Mouse (Mus musculus) megakaryocyte progenitor cell, adult 5-6 weeks (primary cell): ENCODE data around the gene Asic3. TPM values are rescaled to one million over a fixed set of nuclear protein-coding genes. Genes with fewer than 3 reads are reported as not detected.
"Not testable (repeated sequence)": the region's sequence is repeated elsewhere in the genome, so short reads cannot be mapped to it uniquely, and the experiment has no call there.

Experiments
- ATAC-seq: replicated peaks from 2 replicates; pipeline ENCODE4 v1.8.0; 2016; ENCODE audit warnings: mild to moderate bottlenecking, moderate TSS enrichment, inconsistent platforms; ENCODE audit not compliant: poor library complexity
- total RNA-seq, 2 experiments: library from RNA; stranded (forward) in 1 of 2; stranded (reverse) in 1 of 2; fragments of 157-497, 149-512 nt in 1 of 2; fragments of 200-1000 nt in 1 of 2; gene quantifications; 2 replicates each; pipeline versions ENCODE4 v1.2.3 to v1.2.4; 2015 to 2017

The Asic3 gene
- total RNA-seq, 2 experiments from 2014 or later, result 0.15 TPM; not detected in 1

DNA sequence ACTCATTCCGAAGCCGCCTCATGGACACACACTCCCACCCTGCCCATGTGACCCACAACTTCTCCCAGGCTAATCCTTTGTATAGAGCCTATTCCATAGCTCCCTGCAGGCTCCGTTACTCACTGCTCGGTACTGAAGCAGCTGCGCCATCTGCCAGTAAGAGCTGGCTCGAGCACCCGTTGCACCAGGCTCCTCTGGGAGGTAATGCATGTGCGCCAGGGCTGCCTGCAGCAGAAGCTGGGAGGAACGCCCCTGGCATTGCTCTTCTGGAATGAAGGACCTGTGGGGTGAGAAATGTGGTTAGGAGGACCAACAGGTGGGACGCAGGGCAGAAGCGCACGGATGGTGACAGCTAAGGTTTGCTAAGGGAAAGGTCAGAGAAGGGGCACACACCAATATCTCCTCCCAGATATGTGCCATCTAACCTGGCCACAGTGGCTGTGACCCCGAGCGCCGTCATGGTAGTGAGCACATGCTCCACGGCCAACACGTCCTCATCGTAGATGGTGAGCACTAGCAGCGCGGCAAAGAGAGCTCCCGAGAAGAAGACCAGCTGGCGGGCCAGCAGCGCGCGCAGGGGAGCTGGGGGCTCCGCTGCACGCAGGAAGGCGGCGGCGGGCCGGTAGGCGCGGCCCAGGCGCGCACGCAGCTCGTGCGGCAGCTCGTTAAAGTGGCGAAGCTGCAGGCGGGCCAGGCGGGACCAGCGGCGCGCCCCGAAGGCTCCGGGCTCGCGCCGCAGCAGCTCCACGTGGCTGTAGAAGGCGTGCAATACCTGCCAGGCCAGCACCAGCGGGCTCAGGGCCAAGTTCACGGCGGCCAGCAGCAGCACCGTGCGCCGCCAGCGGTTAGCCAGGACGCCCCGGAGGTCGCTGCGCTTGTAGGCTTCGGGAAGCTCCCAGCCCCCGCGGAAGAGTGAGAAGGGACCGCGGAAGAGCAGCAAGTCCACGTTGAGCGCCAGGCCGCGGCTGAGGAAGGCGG, 25.6 kb upstream of the Asic3 start:
- peak; percentile 12 for ATAC-seq

DNA sequence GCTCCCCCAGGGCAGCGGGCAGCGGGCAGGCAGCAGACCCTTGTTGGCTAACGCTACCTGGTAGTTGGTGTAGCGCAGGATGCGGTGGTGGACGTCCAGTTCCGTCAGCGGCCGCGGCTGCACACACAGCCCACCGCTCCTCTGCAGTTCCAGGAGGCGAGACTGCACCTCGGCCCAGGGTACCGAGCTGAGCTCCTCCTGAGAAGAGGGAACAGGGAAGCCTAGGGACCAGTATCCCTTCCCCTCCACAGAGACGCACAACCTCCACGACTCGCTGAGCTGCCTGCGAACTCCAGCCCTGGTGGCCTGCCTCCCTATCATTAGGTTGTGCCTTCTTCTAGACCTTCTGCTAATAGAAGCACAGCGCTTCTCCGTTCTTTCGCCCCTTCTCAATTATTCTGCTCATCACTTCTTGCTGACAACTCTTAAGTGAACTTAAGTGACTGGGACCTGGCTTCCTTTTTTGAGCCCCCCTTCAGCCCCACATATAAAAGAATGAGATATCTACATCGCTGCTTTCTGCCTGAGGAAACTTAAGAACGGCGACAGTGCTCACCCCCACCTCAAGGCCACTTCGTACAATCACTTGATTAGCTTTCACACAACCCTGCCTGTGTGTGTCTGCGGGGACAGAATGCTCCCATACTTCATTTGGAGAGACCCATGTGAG, 24.8 kb upstream of the Asic3 start:
- no peak for ATAC-seq

DNA sequence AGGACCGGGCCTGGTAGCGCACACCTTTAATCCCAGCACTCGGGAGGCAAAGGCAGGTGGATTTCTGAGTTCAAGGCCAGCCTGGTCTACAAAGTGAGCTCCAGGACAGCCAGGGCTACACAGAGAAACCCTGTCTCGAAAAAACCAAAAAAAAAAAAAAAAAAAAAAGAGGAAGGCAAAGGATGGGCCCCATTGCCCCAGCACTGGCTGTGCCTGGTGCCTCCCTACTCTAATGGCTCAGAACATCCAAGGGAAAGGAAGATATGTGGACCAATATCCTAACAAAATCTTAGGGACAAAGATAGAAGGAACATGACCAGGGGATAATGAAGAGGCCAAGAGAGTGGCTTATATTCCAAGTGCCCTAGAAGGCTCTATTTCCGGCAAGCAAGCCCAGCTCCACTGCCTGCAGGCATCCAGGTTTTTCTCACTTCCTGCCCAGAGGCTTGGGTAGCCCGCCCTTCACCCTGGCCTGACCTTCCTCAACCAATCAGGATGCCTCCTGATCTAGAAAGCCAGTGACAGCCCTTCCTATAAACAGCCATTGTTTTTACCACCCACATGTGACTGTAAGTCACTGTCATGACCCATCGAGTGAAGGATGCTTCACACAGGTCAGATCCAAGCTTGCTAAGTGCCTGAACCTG, 24.1 kb upstream of the Asic3 start:
- ATAC-seq, result peak; percentile 46

DNA sequence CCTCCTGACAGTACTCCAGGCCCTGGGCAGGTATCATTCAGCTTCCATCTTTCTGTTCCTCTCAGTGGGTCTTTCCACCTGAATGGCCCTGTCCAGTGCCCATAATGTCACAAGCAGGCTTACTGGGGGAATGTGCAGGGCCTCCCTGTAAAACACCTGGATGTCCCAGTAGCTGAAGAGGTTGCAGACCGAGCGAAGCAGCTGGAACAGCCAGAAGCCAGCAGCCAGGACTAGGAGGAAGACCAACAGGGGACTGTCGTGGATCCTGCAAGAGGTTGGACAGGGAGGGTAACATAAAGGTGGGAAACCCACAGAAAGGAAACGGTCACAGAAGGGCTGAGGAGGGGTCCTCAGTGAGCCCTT, 23.6 kb upstream of the Asic3 start:
- ATAC-seq, result no peak

DNA sequence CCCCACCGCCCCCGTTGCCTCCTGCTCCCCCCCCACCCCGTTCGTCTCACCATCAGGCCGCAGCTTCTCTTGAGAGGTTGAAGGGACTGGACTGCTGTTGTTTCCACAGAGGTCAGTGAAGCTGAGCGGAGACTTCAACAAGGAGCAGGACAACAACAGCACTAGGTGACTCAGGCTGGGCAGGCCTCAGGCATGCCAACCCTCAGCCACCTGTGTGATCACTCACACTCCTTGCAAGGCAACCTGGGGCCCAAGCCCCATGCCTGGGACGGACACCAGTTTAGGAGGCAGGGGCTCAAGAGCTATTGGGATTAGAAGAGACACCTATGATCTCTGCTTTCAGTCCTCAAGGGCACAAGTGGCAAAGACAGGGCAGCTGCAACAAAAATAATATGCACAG, 21.3 kb upstream of the Asic3 start, which contains the start of gene Atg9b:
Gene Atg9b, minus strand, starts transcription at position 280 of the 400 bp plus-strand sequence.
- ATAC-seq, result no peak

DNA sequence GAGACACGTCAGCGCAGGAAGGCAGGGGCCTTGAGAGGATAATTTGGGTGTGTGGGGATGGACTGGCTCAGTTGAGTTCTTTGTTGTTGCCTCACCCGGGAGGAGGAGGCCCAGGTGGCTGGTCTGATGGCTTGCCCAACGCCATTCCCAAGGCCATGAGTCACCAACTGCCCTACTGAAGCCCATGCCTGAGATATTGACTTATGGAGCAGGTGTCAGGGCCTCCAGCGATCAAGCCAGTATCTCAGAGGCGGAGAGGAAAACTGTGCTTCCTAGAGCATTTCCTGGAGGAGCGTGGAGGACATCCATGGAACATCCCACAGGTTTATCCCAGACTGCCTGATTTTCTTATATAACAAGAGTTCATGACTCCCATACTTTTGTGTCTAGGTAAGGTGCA, 20.5 kb upstream of the Asic3 start:
- no peak for ATAC-seq

DNA sequence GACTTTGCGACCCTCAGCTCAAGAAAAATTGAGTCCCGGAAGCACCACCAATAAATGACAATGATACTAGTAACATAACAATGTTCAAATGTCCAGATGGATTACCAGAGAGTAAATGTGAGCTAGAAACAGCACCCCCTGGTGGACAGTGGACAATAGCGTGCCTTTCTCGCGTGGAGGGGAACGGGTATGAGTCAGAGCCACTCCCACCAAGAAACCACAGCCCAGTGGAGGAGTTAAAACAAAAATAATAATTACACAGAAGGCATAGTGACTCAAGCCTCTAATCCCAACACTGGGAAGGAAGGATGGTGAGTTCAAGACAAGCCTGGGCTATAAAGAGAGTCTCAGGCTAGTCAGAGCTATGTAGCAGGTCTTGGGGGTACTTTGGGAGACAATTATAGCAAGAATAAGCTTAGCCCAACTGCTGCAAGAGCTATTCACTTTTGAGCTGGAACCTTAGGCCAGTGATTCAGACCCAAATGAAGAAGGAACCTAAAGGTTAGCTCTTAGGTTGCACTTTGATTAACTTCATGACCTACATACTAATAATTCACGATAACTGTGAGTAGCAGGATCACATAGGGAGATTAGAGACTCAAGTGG, 19.7 kb upstream of the Asic3 start, which contains the start of gene Abcb8:
Gene Abcb8, plus strand, starts transcription at position 272 of the 606 bp plus-strand sequence.
- ATAC-seq, result peak; percentile 63

DNA sequence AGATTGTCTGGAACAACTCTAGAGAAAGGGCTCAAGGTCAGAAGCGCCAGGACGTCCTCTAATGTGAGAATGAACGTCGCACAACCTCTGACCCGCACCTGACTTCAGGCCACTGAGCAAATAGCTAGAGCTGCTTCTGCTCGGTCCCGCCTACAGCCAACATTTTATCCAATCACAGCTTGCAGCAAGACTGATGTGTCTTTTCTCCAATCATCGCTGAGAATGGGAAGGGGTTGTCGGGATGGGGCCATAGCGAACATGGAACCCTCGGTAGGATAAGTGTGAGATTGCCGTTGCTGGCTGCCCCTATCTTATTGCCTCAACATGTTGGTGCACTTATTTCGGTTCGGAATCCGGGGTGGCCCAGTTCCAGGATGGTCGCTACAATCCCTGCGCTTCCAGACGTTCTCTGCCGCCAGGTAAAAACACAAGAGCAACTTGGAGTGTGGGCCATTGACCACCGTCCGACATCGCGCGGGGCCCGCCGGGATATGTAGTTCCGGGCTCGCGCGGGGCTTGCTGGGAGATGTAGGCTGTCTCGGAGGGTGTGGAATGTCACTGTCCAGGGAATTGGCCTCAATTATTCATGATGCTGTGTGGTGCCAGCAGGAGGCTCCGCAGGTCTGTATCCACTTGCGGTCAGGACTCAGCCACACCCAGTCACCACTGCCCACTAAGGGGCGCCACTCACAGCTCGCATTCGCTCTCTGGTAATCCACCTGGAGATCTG, 18.9 kb upstream of the Asic3 start:
- peak; percentile 85 for ATAC-seq

DNA sequence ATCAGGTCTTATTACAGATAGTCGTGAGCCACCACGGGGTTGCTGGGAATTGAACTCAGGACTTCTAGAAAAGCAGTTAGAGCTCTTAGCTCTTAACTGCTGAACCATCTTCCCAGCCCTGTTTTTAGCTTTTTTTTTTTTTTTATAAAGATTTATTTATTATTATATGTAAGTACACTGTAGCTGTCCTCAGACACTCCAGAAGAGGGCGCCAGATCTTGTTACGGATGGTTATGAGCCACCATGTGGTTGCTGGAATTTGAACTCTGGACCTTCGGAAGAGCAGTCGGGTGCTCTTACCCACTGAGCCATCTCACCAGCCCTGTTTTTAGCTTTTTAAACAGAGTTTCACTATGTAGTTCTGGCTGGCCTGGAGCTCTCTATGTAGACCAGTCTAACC, 16.9 kb upstream of the Asic3 start:
- not testable (repeated sequence) for ATAC-seq

DNA sequence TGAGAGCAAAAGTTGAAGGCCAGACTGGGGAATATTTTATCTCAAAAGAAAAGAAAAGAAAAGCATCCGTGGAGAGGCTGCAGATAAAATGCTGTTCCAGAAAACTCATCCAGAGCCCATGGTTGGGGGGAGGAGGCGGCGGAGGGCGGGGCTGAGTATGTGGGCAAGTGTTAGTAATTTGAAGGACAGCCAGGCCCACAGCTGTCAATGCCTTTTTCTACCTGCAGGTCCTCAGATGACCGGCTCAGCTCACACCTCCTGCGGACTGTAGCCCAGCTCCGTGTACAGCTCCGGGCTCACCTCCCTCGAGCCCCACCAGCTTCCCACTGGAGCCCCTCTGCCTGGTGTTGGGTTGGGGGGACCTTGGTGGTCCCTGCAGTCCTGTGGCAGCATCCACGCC, 13.5 kb upstream of the Asic3 start:
- ATAC-seq, result no peak

DNA sequence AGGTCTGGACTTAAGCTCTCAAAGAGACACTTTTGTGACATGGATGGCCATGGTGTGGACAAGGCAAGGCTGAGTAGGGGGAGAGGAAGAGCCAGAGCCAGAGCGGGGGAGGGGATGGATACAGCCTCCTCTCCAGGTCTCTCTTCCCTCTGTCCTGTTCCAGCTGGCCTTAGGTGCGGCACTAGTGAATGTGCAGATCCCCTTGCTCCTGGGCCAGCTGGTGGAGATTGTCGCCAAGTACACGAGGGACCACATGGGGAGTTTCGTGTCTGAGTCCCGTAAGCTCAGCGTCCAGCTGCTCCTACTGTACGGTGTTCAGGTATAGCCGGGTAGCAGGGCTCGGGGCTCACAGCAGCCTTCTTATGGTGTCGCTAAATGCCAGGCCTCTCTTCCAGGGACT, 12.8 kb upstream of the Asic3 start:
- no peak for ATAC-seq

DNA sequence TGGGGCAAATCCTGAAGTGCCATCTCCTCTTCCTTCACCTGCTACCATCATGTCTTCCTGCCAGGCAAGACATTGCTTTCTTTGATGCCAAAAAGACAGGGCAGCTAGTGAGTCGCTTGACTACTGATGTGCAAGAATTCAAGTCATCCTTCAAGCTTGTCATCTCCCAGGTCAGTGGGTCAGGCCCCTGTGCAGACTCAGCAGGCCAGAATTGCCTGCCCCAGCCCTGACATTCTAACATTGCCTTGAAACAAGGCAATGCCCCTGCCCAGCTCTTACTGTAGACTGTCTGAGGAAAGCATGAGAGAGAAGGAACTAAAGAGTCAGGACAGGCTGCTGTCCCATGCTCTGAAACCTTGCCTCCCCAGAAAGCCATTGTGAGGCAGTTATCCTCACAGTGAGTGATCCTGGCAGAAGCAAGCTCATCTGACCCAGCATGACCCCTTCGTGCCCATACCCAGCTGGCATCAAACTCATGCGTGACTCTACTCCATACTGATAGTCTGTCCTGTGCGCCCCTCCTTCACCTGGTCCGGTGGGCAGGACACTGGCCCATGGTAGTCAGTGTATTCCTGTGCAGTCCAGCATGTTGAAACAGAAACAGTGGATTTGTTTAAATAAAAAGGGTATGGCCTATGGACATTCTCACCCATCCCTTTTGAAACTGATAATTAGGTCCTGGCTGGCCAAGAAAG, 12.1 kb upstream of the Asic3 start:
- no peak for ATAC-seq

DNA sequence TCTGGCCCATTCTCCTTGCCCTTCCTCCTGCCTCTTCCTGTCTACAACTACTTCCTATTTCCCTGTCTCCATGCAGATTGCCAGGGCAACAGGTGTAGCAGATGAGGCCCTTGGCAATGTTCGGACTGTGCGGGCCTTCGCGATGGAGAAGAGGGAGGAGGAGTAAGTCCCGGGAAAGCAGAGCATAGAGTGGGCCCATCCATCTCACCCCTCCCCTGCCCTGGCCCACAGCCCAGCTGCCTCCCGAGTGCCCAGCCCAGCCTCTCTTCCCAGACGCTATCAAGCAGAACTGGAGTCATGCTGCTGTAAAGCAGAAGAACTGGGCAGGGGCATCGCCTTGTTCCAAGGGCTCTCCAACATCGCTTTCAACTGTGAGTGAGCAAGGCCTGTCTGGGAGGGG, 11.2 kb upstream of the Asic3 start:
- ATAC-seq, result no peak

DNA sequence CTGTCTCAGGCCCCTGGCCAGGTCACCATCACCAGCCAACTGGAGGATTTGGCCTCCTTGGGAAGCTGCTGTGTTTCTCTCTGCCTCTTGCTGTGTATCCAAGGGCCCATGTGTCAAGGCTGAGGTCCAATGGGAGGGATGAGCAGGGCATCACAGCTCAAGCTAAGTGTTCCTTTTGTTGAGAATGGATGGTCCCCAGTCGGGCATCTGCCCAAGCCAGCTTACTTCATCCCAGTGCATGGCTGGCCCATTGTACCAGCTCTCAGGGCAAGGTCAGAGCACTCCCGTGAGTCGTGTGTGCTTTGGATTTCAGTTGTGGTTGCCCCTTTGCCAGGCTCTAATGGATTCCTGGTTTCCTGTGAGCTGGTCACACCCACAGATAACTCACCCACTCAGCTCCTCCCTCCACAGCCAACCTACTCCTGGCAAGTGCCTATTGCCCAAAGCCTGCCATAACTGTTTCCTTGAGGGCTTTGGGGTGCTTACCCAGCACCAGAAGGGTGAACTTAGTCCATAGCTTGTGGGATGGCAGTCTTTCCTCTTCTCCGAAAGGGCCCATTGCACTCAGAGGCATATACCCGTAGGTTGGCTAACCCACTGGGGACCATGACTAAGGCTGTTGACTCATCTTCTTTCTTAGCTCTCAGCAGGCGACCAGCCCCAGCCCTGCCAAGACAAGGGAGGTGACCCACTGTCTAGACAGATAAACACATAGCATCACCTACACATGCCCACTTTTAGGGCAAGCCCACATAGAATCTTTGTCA, 8.4 kb upstream of the Asic3 start:
- ATAC-seq, result peak; percentile 42; the same call in 1 of the 2 replicates

DNA sequence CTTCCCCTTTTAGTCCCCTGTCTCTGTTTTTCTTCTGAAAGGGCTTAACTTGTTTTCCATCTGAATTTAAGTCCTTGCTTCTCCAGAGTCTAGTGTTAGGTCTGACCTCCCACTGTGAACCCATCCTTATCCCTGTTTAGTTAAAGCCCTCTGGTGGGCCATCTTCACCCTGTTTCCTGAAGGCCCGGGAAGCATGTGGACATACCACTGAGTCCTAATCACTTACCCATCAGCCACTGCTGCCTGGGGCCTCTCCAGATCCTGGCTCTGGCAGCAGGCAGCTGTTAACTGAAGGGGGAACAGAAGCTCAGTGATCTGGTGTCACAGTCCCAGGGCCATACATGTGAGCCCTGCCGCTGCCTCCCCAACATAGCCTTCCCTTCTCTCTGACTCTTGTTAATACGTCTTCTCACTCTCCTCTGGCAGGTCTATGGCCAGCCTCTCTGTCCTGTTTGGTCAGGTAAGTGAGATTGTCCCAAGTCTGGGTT, 7.8 kb upstream of the Asic3 start:
- ATAC-seq, result no peak

DNA sequence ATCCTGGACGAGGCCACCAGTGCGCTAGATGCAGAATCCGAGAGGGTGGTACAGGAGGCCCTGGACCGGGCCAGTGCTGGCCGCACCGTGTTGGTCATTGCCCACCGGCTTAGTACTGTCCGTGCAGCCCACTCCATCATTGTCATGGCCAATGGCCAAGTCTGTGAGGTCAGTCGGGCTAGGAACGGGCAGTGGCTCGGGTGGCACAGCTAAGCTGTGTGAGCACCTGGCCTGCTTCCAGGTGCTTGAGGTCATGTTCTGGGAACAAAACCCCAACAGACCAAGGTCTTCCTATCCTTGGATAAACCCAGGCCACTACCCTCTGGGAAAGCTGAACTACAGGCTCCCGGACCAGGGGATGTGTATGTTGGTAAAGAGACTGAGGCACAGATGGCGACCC, 4.5 kb upstream of the Asic3 start:
- no peak for ATAC-seq

DNA sequence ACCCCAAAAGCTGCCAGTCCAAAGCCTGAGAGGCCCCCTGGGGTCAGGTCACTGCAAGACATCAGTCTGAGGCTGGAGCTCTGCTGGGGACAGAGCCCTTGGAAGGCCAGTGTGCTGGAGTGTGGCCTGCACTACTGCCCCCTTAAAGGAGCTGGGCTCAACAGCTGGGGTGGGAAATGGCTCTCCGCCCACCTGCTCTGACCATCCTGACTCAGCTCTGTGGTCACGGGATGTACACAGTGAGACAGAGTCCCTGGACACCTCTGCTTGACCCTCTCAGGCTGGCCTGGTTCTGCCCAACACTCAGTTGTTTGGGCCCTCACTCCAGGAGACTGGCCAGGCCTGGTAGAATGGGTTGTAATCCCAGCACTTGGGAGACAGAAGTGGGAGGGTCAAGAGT, 3.7 kb upstream of the Asic3 start:
- ATAC-seq, result no peak

DNA sequence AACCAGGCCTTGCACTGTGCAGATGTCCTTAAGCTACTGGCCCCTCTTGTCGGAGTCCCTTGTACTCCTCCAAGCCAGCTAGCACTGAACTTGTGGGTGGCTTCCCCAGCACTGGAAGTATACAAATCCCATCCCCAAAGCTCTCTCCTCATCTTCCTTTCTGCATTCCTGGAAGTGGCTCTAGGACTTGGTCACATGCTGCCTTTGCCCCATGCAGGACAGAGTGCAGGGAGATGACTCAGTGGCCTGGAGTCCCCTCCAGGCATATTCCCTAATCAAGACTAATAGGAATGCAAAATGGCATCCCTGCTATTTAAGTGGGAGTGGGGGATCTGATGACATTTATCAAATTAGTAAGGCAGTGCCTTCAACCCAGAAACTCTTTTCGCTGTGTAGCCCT, 1.1 kb upstream of the Asic3 start:
- ATAC-seq, result no peak

DNA sequence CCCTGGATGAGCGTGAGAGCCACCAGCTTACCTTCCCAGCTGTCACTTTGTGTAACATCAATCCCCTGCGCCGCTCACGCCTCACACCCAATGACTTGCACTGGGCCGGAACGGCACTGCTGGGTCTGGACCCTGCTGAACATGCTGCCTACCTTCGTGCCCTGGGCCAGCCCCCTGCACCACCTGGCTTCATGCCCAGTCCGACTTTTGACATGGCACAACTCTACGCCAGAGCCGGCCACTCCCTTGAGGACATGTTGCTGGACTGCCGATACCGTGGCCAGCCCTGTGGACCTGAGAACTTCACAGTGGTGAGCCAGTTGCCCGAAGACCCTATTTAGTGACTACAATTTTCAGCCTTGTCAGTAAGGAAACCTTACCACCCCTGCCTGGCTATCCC, 746 bp downstream of the Asic3 start:
- no peak for ATAC-seq
